Mouse (Mus musculus) heart, embryonic 11.5 days (tissue): Measurements from ENCODE around the gene Defb42. TPM values are rescaled to one million over a fixed set of nuclear protein-coding genes. Genes with fewer than 3 reads are reported as not detected.

Experiments used
- ATAC-seq: fragments of 200-750 bp; cut with Nextera tagmentation; replicated peaks from 2 replicates; pipeline ENCODE4 v1.8.0; 2017; ENCODE audit warnings: moderate library complexity; ENCODE audit not compliant: insufficient number of reproducible peaks, low FRiP score, low TSS enrichment
- H3K27ac ChIP-seq: fragments of 300-500 bp; sonication (generic); 2 replicates; pipeline ENCODE4 v1.5.1; 2014; ENCODE audit warnings: mild to moderate bottlenecking, low read depth, low read length
- H3K27me3 ChIP-seq: fragments of 300-500 bp; sonication (generic); 2 replicates; pipeline ENCODE4 v1.6.1; 2014; ENCODE audit warnings: mild to moderate bottlenecking, low read length, mixed read lengths; ENCODE audit not compliant: control insufficient read depth, insufficient read depth
- H3K36me3 ChIP-seq: fragments of 300-500 bp; sonication (generic); 2 replicates; pipeline ENCODE4 v1.6.1; 2014; ENCODE audit warnings: mild to moderate bottlenecking, low read length, moderate library complexity, mixed read lengths; ENCODE audit not compliant: control insufficient read depth, insufficient read depth
- H3K4me1 ChIP-seq: fragments of 300-500 bp; sonication (generic); 2 replicates; pipeline ENCODE4 v1.6.1; 2014; ENCODE audit warnings: low read length; ENCODE audit not compliant: control insufficient read depth, insufficient read depth
- H3K4me2 ChIP-seq: fragments of 300-500 bp; sonication (generic); 2 replicates; pipeline ENCODE4 v1.6.1; 2014; ENCODE audit warnings: mild to moderate bottlenecking, moderate library complexity
- H3K4me3 ChIP-seq: fragments of 300-500 bp; sonication (generic); 2 replicates; pipeline ENCODE4 v1.5.1; 2014; ENCODE audit warnings: low read depth, low read length
- H3K9ac ChIP-seq: fragments of 300-500 bp; sonication (generic); 2 replicates; pipeline ENCODE4 v1.6.1; 2014; ENCODE audit warnings: mild to moderate bottlenecking, low read depth, low read length, moderate library complexity
- H3K9me3 ChIP-seq: fragments of 300-500 bp; sonication (generic); replicated peaks from 2 replicates; pipeline ENCODE4 v1.6.1; 2016; ENCODE audit warnings: low read length; ENCODE audit not compliant: control insufficient read depth
- WGBS: fragments of 180-500 bp; shearing (Covaris S2); extraction: QIAGEN DNeasy Blood & Tissue Kit; methylation state at CpG from one replicate; pipeline ENCODE4 v1.1.7; 2014; ENCODE audit not compliant: insufficient replicate concordance; 5-methylcytosine and 5-hydroxymethylcytosine counted together
- polyA plus RNA-seq: library from polyadenylated mRNA; unstranded; fragments of >200 nt; fragmentation: Nextera tagmentation; extraction: Ambion mirVana; gene quantifications from 2 replicates; pipeline ENCODE4 v1.2.1, GENCODE M21; 2014

Defb42 gene
- polyA plus RNA-seq, 1 experiment from 2014 or later: 6.8 TPM

DNA sequence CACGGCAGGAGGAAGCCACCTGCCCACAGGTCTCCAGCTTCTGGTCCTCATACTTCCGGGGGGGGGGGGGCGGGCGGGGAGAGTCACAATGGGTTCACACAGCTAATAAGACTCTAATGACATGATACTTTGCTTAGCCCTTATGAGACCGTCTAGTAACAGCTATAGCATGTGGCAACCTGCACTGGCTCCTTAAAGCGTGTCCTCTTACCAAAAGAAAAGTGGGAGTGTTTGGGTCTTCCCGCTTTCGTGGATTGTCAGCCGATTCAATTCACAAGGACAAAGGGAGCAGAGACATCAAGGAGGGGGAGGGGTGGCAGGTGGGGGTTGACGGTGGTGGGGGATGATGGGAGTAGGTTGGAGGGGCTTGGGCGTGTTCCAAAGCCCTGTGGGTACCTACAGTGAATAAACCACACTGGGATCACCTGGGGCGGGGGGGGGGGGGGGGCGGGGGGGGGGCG is 3.1 kb downstream of the Defb42 start, which contains the start of gene Defb30:
Defb30 (minus strand) TSS at position 51 of the 461 bp plus-strand sequence.
- WGBS: 72% methylated on average over 12 of the region's 14 CpGs
- no peak within 1 kb of the TSS for H3K9ac ChIP-seq
- H3K4me2 ChIP-seq: no peak within 1 kb of the TSS
- H3K27ac ChIP-seq: no peak within 1 kb of the TSS
- H3K4me3 ChIP-seq: no peak within 1 kb of the TSS
- H3K27me3 ChIP-seq: no peaks in the 10 kb centered on the region
- peaks cover 10% of the 10 kb centered on the region for H3K4me1 ChIP-seq
- no peaks in the 10 kb centered on the region for H3K9me3 ChIP-seq
- H3K36me3 ChIP-seq: no peaks in the 10 kb centered on the region
- ATAC-seq: no peak

DNA sequence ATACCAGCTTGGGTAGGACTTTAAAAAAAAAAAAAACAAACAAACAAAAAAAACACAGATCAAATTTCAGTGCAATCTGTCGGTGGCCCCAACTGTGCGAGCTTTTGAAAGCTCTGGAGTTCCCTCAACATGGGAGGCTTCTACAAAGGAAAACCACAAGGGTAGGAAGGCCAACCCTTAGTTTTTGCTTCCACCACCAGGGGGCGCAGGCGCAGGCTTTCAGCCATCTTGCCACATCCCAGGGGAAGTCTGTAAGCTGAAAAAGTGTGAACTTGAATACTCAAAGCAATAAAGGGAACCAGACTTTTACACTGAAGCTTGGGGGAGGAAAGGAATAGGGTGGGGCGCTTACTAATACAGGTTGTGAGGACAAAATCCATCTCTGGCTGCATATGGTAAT is 4.0 kb downstream of the Defb42 start:
- no peak overlapping the region for H3K4me3 ChIP-seq
- no peak overlapping the region for H3K9ac ChIP-seq
- WGBS: 33% methylated on average over 5 of the region's 5 CpGs
- H3K9me3 ChIP-seq: no peaks in the 10 kb centered on the region
- no peaks in the 10 kb centered on the region for H3K36me3 ChIP-seq
- no peak for ATAC-seq
- H3K27me3 ChIP-seq: no peaks in the 10 kb centered on the region
- H3K4me2 ChIP-seq: no peak overlapping the region
- no peak overlapping the region for H3K27ac ChIP-seq
- H3K4me1 ChIP-seq: peaks cover 17% of the 10 kb centered on the region

DNA sequence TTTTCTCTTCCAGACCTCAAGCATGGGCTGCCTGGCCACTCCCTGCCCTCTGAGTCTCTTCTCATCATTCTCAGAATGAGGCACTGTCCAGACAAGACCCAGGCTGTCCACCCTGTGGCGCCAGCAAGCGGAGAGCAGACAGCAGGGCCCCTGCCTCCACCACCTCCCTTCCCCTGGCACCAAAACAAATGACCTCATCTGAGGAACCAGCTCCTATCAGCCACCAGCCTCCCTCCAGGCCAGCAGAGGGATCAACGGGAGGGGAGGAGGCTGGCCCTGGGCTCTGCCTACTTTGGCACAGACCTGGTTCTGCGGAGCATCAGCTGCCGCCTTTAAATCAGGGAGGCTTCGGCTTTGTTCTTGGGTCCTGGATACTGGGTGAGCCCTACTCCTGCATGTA is 7.9 kb downstream of the Defb42 start:
- H3K9me3 ChIP-seq: no peaks in the 10 kb centered on the region
- H3K4me1 ChIP-seq: peaks cover 20% of the 10 kb centered on the region
- H3K9ac ChIP-seq: peak overlapping the region; percentile 43; the same call in 1 of the 2 replicates
- H3K27ac ChIP-seq: peak overlapping the region; percentile 91
- ATAC-seq: peak; percentile 96
- H3K36me3 ChIP-seq: no peaks in the 10 kb centered on the region
- WGBS: 7% methylated on average over 6 of the region's 6 CpGs
- H3K4me3 ChIP-seq: no peak overlapping the region
- H3K27me3 ChIP-seq: no peaks in the 10 kb centered on the region
- peak overlapping the region; percentile 33 for H3K4me2 ChIP-seq

DNA sequence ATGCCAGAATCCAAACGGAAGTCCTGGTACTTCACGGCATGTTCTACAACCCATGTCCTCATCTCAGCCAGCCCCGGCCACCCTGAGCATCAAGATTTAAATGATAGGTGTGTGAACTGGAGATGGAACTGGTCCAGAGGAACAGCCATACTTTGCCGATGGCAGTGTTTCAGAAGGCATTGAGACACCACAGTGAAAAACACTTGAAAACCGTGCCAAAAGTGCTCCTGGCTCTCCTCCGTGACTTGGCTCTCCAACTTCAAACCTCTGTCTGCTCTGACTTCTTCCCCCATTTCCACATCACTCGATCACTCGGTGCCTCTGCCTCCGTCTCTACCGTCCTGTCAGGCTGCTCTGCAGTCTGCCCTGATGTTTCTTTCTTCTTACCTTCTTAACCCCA is 13.6 kb downstream of the Defb42 start:
- H3K9me3 ChIP-seq: no peaks in the 10 kb centered on the region
- H3K4me3 ChIP-seq: no peak overlapping the region
- no peaks in the 10 kb centered on the region for H3K36me3 ChIP-seq
- peaks cover 42% of the 10 kb centered on the region for H3K4me1 ChIP-seq
- WGBS: 42% methylated on average over 10 of the region's 10 CpGs
- peak overlapping the region; percentile 43; the same call in 1 of the 2 replicates for H3K9ac ChIP-seq
- peak overlapping the region; percentile 79 for H3K27ac ChIP-seq
- no peak for ATAC-seq
- H3K4me2 ChIP-seq: no peak overlapping the region
- no peaks in the 10 kb centered on the region for H3K27me3 ChIP-seq

DNA sequence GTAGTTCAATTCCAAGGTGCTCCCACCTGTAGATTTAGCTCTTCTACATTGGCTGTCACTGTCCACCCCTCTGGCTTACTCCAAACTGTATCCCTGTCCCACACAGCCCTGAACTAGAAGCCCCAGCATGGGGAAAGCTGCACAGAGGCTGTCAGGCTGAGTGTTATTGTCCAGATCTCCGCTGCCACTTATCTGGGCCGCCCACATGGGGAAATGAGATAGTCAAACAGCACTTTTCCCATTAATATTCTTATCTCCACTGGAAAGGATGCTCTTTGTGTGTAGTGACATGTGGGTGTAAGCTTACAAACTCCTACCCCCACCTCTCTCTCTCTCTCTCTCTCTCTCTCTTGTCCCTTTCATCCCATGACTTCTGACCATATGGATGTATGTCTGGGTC is 15.4 kb downstream of the Defb42 start:
- peak overlapping the region; percentile 11; the same call in 1 of the 2 replicates for H3K4me2 ChIP-seq
- no peak overlapping the region for H3K4me3 ChIP-seq
- H3K9me3 ChIP-seq: no peaks in the 10 kb centered on the region
- peak overlapping the region; percentile 79 for H3K27ac ChIP-seq
- ATAC-seq: peak; percentile 86
- H3K36me3 ChIP-seq: no peaks in the 10 kb centered on the region
- WGBS: 12% methylated on average over 2 of the region's 2 CpGs
- peaks cover 44% of the 10 kb centered on the region for H3K4me1 ChIP-seq
- H3K9ac ChIP-seq: no peak overlapping the region
- H3K27me3 ChIP-seq: no peaks in the 10 kb centered on the region

DNA sequence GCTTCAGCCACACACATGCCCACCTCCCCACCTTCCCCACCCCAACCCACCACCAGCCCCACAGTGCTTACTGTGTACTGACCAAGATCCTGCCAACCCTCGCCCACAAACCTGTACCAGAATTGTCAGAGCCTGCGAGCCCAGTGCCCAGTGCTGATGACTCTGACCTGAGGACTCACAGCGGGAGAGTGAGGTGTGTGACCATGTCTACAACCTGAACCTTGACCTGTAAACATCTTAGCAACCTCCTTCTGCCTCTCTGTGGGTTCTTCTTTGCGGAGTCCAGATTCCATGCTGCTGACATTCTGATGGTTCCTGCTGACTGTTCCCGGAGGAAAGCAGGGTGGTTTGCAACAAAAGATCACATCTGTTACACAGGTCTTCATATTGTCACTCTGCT is 18.6 kb downstream of the Defb42 start:
- H3K9me3 ChIP-seq: no peaks in the 10 kb centered on the region
- H3K9ac ChIP-seq: no peak overlapping the region; the same call in 1 of the 2 replicates
- WGBS: 79% methylated on average over 5 of the region's 5 CpGs
- H3K4me3 ChIP-seq: no peak overlapping the region
- H3K4me1 ChIP-seq: peaks cover 67% of the 10 kb centered on the region
- no peak for ATAC-seq
- no peak overlapping the region for H3K4me2 ChIP-seq
- H3K36me3 ChIP-seq: no peaks in the 10 kb centered on the region
- H3K27me3 ChIP-seq: no peaks in the 10 kb centered on the region
- H3K27ac ChIP-seq: peak overlapping the region; percentile 22; the same call in 1 of the 2 replicates

DNA sequence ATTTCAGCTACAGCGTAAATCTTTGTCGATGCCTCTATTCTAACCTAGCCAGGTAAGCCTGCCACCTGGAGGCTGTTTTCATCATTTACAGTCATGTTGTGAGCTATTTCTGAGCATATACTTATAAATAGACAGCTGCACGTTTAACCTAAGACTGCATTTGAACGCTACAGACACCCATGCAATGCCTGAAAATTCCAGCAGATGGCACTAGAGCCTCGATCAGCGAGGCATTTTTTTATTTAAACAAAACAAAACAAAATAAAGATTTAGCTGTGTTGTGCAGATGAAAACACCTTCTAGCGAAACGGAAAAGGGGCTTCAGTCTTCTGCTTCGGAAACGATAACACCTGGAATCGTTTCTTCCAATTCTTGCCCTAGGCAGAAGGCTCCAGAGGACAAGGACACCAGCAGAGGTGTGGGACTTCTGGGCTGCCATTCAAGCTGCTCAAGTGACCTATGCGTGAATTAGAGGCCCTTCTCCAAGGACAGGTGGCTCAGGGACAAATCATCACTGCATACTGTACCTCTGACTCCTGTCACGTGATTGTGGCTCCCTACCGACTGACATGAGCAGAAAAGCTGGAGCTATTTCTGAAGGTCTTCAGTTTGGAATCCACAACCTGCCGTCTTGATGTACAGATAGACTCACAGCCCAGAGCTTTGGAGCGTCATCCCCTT is 20.0 kb downstream of the Defb42 start:
- H3K4me1 ChIP-seq: peaks cover 55% of the 10 kb centered on the region

DNA sequence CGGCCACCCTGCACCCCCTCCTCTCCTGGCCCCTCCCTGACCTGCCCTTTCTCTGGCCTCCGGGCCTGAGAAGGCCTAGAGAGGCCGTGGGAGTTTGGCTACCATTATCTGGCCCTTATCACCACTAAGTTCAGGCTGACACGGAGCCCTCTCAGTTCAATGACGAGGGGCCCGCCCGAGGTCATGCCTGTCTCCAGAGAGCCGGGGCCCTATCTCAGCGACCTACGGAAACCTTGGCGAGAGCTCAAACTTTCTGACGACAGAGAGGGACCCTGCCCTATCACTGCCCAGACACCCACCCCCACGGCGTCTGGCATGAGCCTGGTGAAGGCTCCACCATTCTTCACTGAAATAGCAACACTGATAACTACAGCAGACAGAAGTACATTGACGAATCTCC is 20.9 kb downstream of the Defb42 start:
- H3K9me3 ChIP-seq: no peaks in the 10 kb centered on the region
- H3K27me3 ChIP-seq: no peaks in the 10 kb centered on the region
- H3K9ac ChIP-seq: peak overlapping the region; percentile 58; the same call in 1 of the 2 replicates
- peak overlapping the region; percentile 56 for H3K4me2 ChIP-seq
- H3K27ac ChIP-seq: peak overlapping the region; percentile 95
- peaks cover 47% of the 10 kb centered on the region for H3K4me1 ChIP-seq
- 3% methylated on average over 15 of the region's 15 CpGs for WGBS
- H3K4me3 ChIP-seq: no peak overlapping the region
- ATAC-seq: peak; percentile 89
- no peaks in the 10 kb centered on the region for H3K36me3 ChIP-seq

More for the DNA sequence above, 20.0 kb downstream of the Defb42 start:
- Histone ChIP-seq H3K36me3 (no peaks in the 10 kb centered on the region), H3K4me2 (peak overlapping the region; percentile 56), H3K9me3 (no peaks in the 10 kb centered on the region), H3K4me3 (no peak overlapping the region), H3K27ac (peak overlapping the region; percentile 95), H3K27me3 (no peaks in the 10 kb centered on the region), H3K9ac (peak overlapping the region; percentile 58; the same call in 1 of the 2 replicates)
- ATAC-seq: 0 out of 2 replicates have a peak, but pooled peaks have one; percentile 20
- 12% methylated on average over 16 of the region's 16 CpGs for WGBS
